Mouse (Mus musculus) gastrocnemius, postnatal 14 days (tissue): Measurements from ENCODE around the gene Vmn2r14. TPM values are rescaled to one million over a fixed set of nuclear protein-coding genes. Genes with fewer than 3 reads are reported as not detected.
"Not testable (repeated sequence)": the region's sequence is repeated elsewhere in the genome, so short reads cannot be mapped to it uniquely, and the experiment has no call there.

Experiments used
- DNase-seq: peaks from one replicate; pipeline ENCODE4 v3.0.0; 2021; ENCODE audit warnings: mixed read lengths
- intact Hi-C: fragments of 180-260 bp; cut with DNase I; formaldehyde crosslinking; loops from one replicate; pipeline ENCODE4 v1.15.1; 2025; ENCODE audit warnings: low total_unique reads
- long read RNA-seq, 2 experiments: library from polyadenylated mRNA; stranded (forward); transcript quantifications; one replicate each; pipeline ENCODE4 v2.0.0; 2021
- total RNA-seq, 2 experiments: library from RNA; stranded (reverse); gene quantifications; 2 replicates each; pipeline ENCODE4 v1.2.3; 2021

The Vmn2r14 gene
- not detected for total RNA-seq
- long read RNA-seq, experiment 1, result 0 reads
- long read RNA-seq, experiment 2, result 0 reads

DNA sequence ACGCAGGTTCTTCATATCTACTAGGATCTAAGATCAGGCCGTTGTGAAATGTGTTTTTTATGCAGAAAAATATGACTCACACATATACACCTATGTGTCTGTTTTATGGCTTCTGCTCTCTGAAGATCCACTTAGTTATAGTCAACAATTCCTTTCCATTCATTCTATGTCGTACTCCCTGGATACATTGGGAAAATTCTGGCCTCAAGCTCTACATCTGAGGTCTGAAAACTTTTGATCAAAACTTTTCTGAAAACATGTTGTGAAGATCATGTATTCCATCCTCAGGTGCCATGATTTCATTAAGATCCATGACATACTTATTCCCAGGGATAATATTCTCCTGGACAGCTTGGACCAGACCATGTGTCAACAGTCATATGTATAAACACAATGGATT, at the start of gene Vmn2r14:
Vmn2r14 (minus strand) TSS at position 101 of the 400 bp plus-strand sequence.
- intact Hi-C loops, result no loop called here
- DNase-seq, result no peak

DNA sequence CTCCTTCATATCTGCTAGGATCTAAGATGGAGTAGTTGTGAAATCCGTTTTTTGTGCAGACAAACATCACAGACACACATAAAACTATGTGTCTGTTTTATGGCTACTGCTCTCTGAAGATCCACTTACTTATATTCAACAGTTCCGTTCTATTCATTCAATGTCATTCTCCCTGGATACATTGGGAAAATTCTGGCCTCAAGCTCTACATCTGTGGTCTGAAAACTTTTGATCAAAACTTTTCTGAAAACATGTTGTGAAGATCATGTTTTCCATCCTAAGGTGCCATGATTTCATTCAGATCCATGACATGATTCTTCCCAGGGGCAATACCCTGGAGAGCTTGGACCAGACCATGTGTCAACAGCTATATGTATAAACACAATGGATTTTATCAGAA, 32.4 kb downstream of the Vmn2r14 start, which contains the start of gene Vmn2r13:
Vmn2r13 (minus strand) TSS at position 101 of the 400 bp plus-strand sequence.
- intact Hi-C loops, DNase-seq: not testable (repeated sequence)

DNA sequence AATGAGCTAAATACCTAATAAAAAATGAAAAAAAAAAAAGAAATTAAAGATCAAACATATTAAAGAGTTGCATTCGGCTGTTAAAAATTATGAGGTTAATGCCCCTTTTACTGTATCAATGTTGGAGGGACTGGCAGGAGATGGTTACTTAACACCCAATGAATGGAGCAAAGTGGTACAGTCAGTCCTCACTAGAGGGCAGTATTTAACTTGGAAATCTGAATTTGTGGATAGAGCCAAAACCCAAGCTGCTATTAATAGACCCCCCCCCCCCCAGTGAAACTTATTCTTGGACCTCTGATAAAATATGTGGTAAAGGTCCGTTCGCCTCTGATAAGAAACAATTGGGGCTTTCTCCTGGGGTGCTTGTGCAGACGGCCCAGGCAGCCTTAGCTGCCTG, 57.7 kb downstream of the Vmn2r14 start:
- DNase-seq, intact Hi-C loops: not testable (repeated sequence)

Other genes starting within 250 kb of the Vmn2r14 start
- gene Vmn2r10, start 218.2 kb downstream of the Vmn2r14 start, total RNA-seq, result not detected
- gene Vmn2r11, start 165.1 kb downstream of the Vmn2r14 start, total RNA-seq, result not detected
- not detected for gene Vmn2r12, start 126.8 kb downstream of the Vmn2r14 start, total RNA-seq
- not detected for gene Vmn2r13, start 32.5 kb downstream of the Vmn2r14 start, total RNA-seq
- gene Vmn2r15, start 72.9 kb upstream of the Vmn2r14 start, total RNA-seq, result not detected
- gene Vmn2r16, start 105.5 kb upstream of the Vmn2r14 start, total RNA-seq, result not detected
- gene Vmn2r17, start 195.0 kb upstream of the Vmn2r14 start, total RNA-seq, result not detected